Mouse (Mus musculus) midbrain, embryonic 12.5 days (tissue): ENCODE measurements at regions not wholly inside any gene's neighbourhood (a gene's known extent, or its start where the extent isn't known, plus 50 kb on each side); places are given as distances from the start of the nearest gene placed in this dataset.

Experiments used
- ATAC-seq: fragments of 200-750 bp; cut with Nextera tagmentation; 2 replicates; pipeline ENCODE4 v1.8.0; 2017; ENCODE audit warnings: low read depth, moderate TSS enrichment, moderate library complexity; ENCODE audit not compliant: low FRiP score
- H3K27ac ChIP-seq: fragments of 300-500 bp; sonication (generic); replicated peaks from 2 replicates; pipeline ENCODE4 v1.5.1; 2016; ENCODE audit warnings: mild to moderate bottlenecking
- H3K27me3 ChIP-seq: fragments of 300-500 bp; sonication (generic); 2 replicates; pipeline ENCODE4 v1.6.1; 2016; ENCODE audit warnings: mild to moderate bottlenecking
- H3K36me3 ChIP-seq: fragments of 300-500 bp; sonication (generic); 2 replicates; pipeline ENCODE4 v1.6.1; 2016
- H3K4me1 ChIP-seq: fragments of 300-500 bp; sonication (generic); 2 replicates; pipeline ENCODE4 v1.6.1; 2016
- H3K4me2 ChIP-seq: fragments of 300-500 bp; sonication (generic); replicated peaks from 2 replicates; pipeline ENCODE4 v1.6.1; 2016; ENCODE audit warnings: mild to moderate bottlenecking, moderate library complexity
- H3K4me3 ChIP-seq: fragments of 300-500 bp; sonication (generic); 2 replicates; pipeline ENCODE4 v1.5.1; 2016; ENCODE audit warnings: mild to moderate bottlenecking
- H3K9ac ChIP-seq: fragments of 300-500 bp; sonication (generic); replicated peaks from 2 replicates; pipeline ENCODE4 v1.6.1; 2016; ENCODE audit warnings: mild to moderate bottlenecking, moderate library complexity
- H3K9me3 ChIP-seq: fragments of 300-500 bp; sonication (generic); 2 replicates; pipeline ENCODE4 v1.6.1; 2016; ENCODE audit warnings: mild to moderate bottlenecking
- WGBS: fragments of 180-500 bp; shearing (Covaris S2); methylation state at CpG from one replicate; pipeline ENCODE4 v1.1.7; 2016; 5-methylcytosine and 5-hydroxymethylcytosine counted together

- H3K36me3 ChIP-seq: no peaks in the 10 kb centered on the region
- no peaks in the 10 kb centered on the region for H3K9me3 ChIP-seq
- no peak for ATAC-seq
- no peak overlapping the region for H3K4me2 ChIP-seq
- no peak overlapping the region for H3K27ac ChIP-seq
- 92% methylated on average over 4 of the region's 4 CpGs for WGBS
- H3K4me3 ChIP-seq: no peak overlapping the region
- no peak overlapping the region for H3K9ac ChIP-seq
- H3K27me3 ChIP-seq: no peaks in the 10 kb centered on the region
- H3K4me1 ChIP-seq: no peaks in the 10 kb centered on the region
These were observed 150.6 kb downstream of the Ahr start for GRCm38 (mm10) chr12:35384211-35384610.

GRCm38 (mm10) chr12:35377266-35377665, 157.6 kb downstream of the Ahr start:
- no peak overlapping the region for H3K4me2 ChIP-seq
- H3K4me1 ChIP-seq: no peaks in the 10 kb centered on the region
- no peaks in the 10 kb centered on the region for H3K36me3 ChIP-seq
- no peak overlapping the region for H3K4me3 ChIP-seq
- no peak overlapping the region for H3K27ac ChIP-seq
- no peaks in the 10 kb centered on the region for H3K9me3 ChIP-seq
- no peaks in the 10 kb centered on the region for H3K27me3 ChIP-seq
- no peak overlapping the region for H3K9ac ChIP-seq
- ATAC-seq: no peak
- 88% methylated on average over 3 of the region's 3 CpGs for WGBS

- Histone ChIP-seq H3K9ac (no peak overlapping the region), H3K27me3 (no peaks in the 10 kb centered on the region), H3K9me3 (no peaks in the 10 kb centered on the region)
These were observed 158.5 kb downstream of the Ahr start for GRCm38 (mm10) chr12:35376365-35376764.

GRCm38 (mm10) chr12:35357901-35358300, 176.9 kb downstream of the Ahr start:
- WGBS: 89% methylated on average over 2 of the region's 2 CpGs
- H3K4me1 ChIP-seq: no peaks in the 10 kb centered on the region
- no peaks in the 10 kb centered on the region for H3K9me3 ChIP-seq
- no peak for ATAC-seq
- H3K27me3 ChIP-seq: no peaks in the 10 kb centered on the region
- H3K27ac ChIP-seq: no peak overlapping the region
- no peak overlapping the region for H3K4me3 ChIP-seq
- H3K9ac ChIP-seq: no peak overlapping the region
- no peaks in the 10 kb centered on the region for H3K36me3 ChIP-seq
- H3K4me2 ChIP-seq: no peak overlapping the region

More at GRCm38 (mm10) chr12:35376365-35376764, 158.5 kb downstream of the Ahr start:
- no peak overlapping the region for H3K4me2 ChIP-seq
- H3K4me3 ChIP-seq: no peak overlapping the region
- no peak overlapping the region for H3K27ac ChIP-seq
- no peak for ATAC-seq
- H3K4me1 ChIP-seq: no peaks in the 10 kb centered on the region
- no peaks in the 10 kb centered on the region for H3K36me3 ChIP-seq

GRCm38 (mm10) chr12:35338191-35338954, 196.5 kb downstream of the Ahr start:
- Histone ChIP-seq H3K27me3 (no peaks in the 10 kb centered on the region), H3K36me3 (no peaks in the 10 kb centered on the region), H3K27ac (no peak overlapping the region), H3K9ac (no peak overlapping the region), H3K9me3 (no peaks in the 10 kb centered on the region), H3K4me1 (no peaks in the 10 kb centered on the region), H3K4me2 (no peak overlapping the region), H3K4me3 (no peak overlapping the region)
- WGBS: 92% methylated on average over 4 of the region's 4 CpGs
- no peak for ATAC-seq

- Histone ChIP-seq H3K9ac (no peak overlapping the region), H3K4me1 (no peaks in the 10 kb centered on the region), H3K36me3 (no peaks in the 10 kb centered on the region), H3K4me2 (no peak overlapping the region), H3K27me3 (no peaks in the 10 kb centered on the region), H3K9me3 (no peaks in the 10 kb centered on the region), H3K4me3 (no peak overlapping the region), H3K27ac (no peak overlapping the region)
- no peak for ATAC-seq
These were observed 198.5 kb downstream of the Ahr start for GRCm38 (mm10) chr12:35336314-35336713.

- no peak overlapping the region for H3K27ac ChIP-seq
- no peak overlapping the region for H3K4me2 ChIP-seq
- no peaks in the 10 kb centered on the region for H3K36me3 ChIP-seq
- no peak overlapping the region for H3K9ac ChIP-seq
- H3K4me1 ChIP-seq: no peaks in the 10 kb centered on the region
- whole genome bisulfite sequencing: 78% methylated on average over 10 of the region's 10 CpGs
- no peak for ATAC-seq
- H3K9me3 ChIP-seq: no peaks in the 10 kb centered on the region
- H3K4me3 ChIP-seq: no peak overlapping the region
- no peaks in the 10 kb centered on the region for H3K27me3 ChIP-seq
These were observed 200.3 kb downstream of the Ahr start for GRCm38 (mm10) chr12:35334344-35335075.

- Histone ChIP-seq H3K4me1 (no peaks in the 10 kb centered on the region), H3K27ac (no peak overlapping the region), H3K4me3 (no peak overlapping the region), H3K9me3 (no peaks in the 10 kb centered on the region), H3K36me3 (no peaks in the 10 kb centered on the region), H3K4me2 (no peak overlapping the region), H3K9ac (no peak overlapping the region), H3K27me3 (no peaks in the 10 kb centered on the region)
- ATAC-seq: no peak
- 98% methylated on average over 3 of the region's 3 CpGs for WGBS
These were observed 203.5 kb downstream of the Ahr start for GRCm38 (mm10) chr12:35331303-35331702.

- H3K4me1 ChIP-seq: no peaks in the 10 kb centered on the region
- no peak overlapping the region for H3K4me3 ChIP-seq
- H3K27me3 ChIP-seq: no peaks in the 10 kb centered on the region
- H3K27ac ChIP-seq: no peak overlapping the region
- ATAC-seq: no peak
- H3K4me2 ChIP-seq: no peak overlapping the region
- H3K9ac ChIP-seq: no peak overlapping the region
- H3K9me3 ChIP-seq: no peaks in the 10 kb centered on the region
- H3K36me3 ChIP-seq: no peaks in the 10 kb centered on the region
- 79% methylated on average over 6 of the region's 6 CpGs for WGBS
These were observed 205.1 kb downstream of the Ahr start for GRCm38 (mm10) chr12:35329699-35330098.

GRCm38 (mm10) chr12:35319571-35319970, 215.3 kb downstream of the Ahr start:
- H3K9ac ChIP-seq: no peak overlapping the region
- no peaks in the 10 kb centered on the region for H3K36me3 ChIP-seq
- no peak overlapping the region for H3K27ac ChIP-seq
- 97% methylated on average over 4 of the region's 4 CpGs for WGBS
- H3K27me3 ChIP-seq: no peaks in the 10 kb centered on the region
- H3K4me1 ChIP-seq: no peaks in the 10 kb centered on the region
- no peak overlapping the region for H3K4me3 ChIP-seq
- ATAC-seq: no peak
- no peaks in the 10 kb centered on the region for H3K9me3 ChIP-seq
- no peak overlapping the region for H3K4me2 ChIP-seq

- no peak overlapping the region for H3K4me2 ChIP-seq
- ATAC-seq: no peak
- H3K4me1 ChIP-seq: no peaks in the 10 kb centered on the region
- no peak overlapping the region for H3K27ac ChIP-seq
- H3K9ac ChIP-seq: no peak overlapping the region
- 72% methylated on average over 3 of the region's 3 CpGs for WGBS
- no peaks in the 10 kb centered on the region for H3K36me3 ChIP-seq
- no peaks in the 10 kb centered on the region for H3K9me3 ChIP-seq
- H3K27me3 ChIP-seq: no peaks in the 10 kb centered on the region
- no peak overlapping the region for H3K4me3 ChIP-seq
These were observed 217.8 kb downstream of the Ahr start for GRCm38 (mm10) chr12:35317046-35317445.

- ATAC-seq: no peak; the same call in 1 of the 2 replicates
- Histone ChIP-seq H3K9me3 (no peaks in the 10 kb centered on the region), H3K36me3 (no peaks in the 10 kb centered on the region), H3K27ac (no peak overlapping the region), H3K9ac (no peak overlapping the region), H3K27me3 (no peaks in the 10 kb centered on the region), H3K4me1 (no peaks in the 10 kb centered on the region), H3K4me2 (no peak overlapping the region), H3K4me3 (no peak overlapping the region)
- WGBS: 80% methylated on average over 2 of the region's 2 CpGs
These were observed 220.8 kb downstream of the Ahr start for GRCm38 (mm10) chr12:35314035-35314434.
